Mouse (Mus musculus) right cerebral cortex, adult 18-20 months (tissue): ENCODE measurements around the gene Syn3.
"Not testable (repeated sequence)": the region's sequence is repeated elsewhere in the genome, so short reads cannot be mapped to it uniquely, and the experiment has no call there.

Experiments
- DNase-seq: peaks from one replicate; pipeline ENCODE4 v3.0.0; 2022; ENCODE audit warnings: mixed read lengths

Gene Syn3

GRCm38 (mm10) chr10:86416806-86417205 lies 81.9 kb downstream of the Syn3 start:
- DNase-seq, result no peak

GRCm38 (mm10) chr10:86410868-86411267 lies 87.8 kb downstream of the Syn3 start:
- DNase-seq, result no peak

DNA sequence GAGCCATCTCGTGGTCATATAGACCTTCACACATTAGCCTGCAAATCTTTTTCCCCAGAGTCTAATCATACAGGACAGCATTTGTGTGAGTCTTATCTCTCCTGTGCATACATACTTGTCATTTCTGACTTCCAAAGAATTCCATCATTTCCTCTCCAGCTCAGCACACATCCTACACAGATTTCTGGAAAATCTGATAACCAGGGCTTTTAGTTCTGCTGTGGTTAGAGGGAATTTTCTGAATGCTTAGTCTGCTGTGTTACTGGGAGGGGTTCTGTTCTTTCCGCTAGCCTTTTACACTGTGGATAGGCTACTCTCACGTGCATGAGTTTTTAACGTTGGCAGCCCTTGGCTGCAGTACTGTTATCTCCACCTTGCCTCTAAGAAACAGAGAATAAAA lies 91.7 kb downstream of the Syn3 start:
- DNase-seq, result no peak

DNA sequence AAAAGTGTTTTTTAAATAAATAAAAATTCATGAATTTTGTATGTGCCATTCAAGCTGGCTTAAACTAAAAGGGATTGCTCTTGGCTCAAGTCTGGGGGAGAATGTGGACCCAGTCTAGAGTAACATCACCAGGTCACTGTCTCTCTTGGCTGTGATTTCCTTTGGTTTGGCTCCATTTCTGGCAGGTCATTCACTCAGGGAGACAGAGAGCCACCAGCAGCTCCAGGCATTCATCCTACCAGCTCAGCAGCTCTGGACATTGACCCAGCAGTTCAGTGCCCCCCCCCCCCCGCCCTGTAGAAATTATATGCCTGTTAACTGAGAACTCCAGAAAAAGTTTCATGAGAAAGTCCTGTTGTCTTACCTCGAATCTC lies 100.4 kb downstream of the Syn3 start:
- DNase-seq, result no peak

DNA sequence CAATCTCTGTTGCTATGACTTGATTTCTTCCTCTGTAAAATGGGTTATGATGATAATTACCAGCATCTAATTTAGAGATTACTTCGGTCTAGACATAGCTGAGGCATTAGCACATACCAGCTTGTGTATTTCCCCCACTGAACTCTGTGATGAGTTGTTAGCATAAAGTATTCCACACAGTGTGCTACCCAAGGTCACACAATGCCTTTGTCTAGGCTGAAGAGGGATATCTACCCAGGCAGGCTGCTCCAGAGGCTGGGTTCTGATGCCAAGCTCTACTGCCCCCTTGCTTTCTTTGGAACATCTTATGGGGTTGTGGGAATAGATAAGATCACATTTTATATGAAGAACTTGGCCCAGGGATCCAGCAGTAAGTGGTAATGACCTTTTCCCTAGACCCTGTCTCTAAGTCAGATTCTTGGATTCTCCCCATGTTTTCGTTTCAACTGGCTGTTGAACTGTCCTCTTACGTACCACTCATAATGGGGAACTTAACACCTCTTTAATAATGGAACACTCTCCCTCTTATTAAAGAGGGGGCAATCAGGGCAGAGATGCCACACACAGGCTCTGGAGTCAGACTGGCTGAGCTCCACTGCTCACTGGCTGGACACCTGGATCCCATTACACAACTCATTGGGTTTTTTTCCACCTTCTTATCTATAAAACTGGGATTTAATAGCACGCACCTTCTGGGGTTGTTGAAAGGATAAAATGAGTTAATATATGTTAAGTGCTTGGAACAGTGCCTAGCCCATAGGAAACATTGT lies 100.9 kb downstream of the Syn3 start:
- no peak for DNase-seq

- no peak for DNase-seq
These were observed 106.3 kb downstream of the Syn3 start for GRCm38 (mm10) chr10:86392399-86392798.

DNA sequence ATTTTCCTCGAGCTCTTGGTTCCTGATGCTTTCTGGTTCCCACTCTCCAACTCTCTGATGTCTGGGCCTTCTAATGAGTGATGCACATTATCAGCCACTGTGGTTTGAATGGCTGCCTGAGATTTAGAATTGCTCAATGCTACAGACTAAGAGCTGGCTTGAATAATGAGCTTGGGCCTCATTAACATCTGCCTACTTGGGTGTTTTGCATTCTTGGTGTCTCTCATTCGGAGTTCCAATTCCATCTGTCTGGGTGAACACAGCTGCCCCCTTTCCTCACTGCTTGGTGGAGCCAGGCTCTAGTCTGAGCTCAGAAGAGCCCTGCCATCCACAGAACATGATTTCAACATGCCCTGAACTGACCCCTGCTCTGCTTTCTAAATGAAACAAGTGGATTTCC lies 108.8 kb downstream of the Syn3 start:
- peak; percentile 30 for DNase-seq

- no peak for DNase-seq
These were observed 109.3 kb downstream of the Syn3 start for GRCm38 (mm10) chr10:86389357-86389756.

GRCm38 (mm10) chr10:86388803-86389202 lies 109.9 kb downstream of the Syn3 start:
- peak; percentile 59 for DNase-seq

GRCm38 (mm10) chr10:86387821-86388440 lies 110.8 kb downstream of the Syn3 start:
- peak; percentile 27 for DNase-seq

- no peak for DNase-seq
These were observed 112.5 kb downstream of the Syn3 start for GRCm38 (mm10) chr10:86386232-86386631.

DNA sequence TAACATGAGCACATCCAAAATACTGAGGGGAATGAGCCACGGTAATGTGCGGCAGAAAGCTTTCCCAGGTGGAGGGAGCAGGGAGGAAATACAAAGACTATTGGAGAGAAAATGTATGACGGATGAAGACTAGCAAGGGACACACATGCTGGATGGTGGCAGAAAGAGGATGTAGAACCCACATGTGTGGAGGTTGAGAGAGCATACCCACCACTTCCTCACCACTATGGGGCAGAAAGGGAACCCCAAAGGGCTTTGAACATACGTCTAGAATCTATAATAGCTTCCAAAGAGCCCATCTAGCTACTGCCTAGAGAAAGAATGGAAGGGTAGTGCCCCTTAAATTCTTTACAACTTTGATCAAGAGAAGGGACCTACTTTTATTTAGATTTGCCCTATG lies 113.0 kb downstream of the Syn3 start:
- no peak for DNase-seq

GRCm38 (mm10) chr10:86384655-86385054 lies 114.0 kb downstream of the Syn3 start:
- DNase-seq, result no peak

DNA sequence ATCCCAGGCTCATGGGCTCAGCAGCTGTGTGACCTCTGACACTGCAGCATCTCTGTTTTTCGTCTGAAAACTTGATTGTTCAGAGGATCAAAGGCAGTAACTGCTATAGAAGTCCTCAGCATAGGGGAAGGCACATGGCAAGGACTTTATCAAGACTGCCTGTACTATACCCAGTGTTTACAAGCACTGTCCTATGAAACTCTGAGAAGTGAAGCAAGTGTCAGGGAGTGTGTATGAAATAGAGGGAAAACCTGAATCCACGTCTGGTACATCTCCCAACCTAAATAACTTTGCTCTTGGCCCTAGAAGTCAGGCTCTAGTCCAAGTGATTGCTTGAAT lies 116.8 kb downstream of the Syn3 start:
- no peak for DNase-seq

GRCm38 (mm10) chr10:86381150-86381921 lies 117.4 kb downstream of the Syn3 start:
- DNase-seq, result no peak

- DNase-seq, result no peak
These were observed 118.1 kb downstream of the Syn3 start for GRCm38 (mm10) chr10:86380626-86381025.

DNA sequence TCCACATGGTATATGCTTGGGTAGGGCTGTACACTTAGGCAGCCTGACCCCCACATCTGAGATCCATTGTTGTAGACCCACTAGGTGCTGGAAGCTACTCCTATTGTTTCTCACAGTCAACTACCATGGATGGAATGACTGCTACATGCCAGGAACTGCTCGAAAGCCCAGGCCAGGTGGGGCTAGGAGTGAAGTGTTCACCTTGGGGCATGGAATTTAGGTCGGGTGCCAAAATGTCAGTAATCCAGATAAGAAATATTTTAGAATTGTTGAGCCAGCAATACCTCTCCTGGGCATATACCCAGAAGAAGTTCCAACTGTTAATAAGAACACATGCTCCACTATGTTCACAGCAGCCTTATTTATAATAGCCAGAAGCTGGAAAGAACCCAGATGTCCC lies 119.9 kb downstream of the Syn3 start:
- not testable (repeated sequence) for DNase-seq

DNA sequence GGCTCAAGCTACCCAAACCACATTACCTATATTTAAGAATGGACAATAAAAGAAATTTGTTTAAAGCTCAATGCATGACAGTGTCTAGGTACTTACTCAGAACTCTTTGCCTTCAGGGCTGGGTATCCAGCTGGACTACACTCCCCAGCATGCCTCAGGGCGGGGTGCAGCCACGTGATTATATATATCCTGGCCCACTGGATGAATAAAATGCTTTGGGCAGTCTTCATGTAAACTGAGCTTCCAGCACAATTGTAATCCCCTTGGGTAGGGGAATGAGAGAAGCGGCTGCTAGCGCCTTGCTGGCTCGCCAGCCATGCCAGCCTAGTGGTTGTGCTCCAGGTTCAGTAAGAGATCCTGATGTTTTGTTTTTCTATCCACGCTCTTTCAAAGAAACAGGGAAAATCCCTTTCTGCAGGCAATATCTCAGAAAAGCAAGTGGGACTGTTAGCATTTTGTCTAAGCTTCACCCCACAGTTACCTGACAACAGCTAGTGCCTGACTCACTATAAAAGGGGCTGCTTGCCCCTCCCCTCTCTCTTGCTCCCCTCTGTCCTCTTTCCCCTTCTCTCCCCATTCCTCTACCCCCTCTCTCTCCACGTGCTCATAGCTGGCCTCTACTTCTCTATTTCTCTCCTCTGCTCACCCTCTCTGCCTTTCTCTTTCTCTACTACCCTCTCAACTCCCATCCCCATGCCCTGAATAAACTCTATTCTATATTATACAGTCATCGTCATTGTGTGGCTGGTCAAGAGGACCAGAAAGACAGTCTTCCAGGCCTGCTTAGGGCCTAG lies 122.1 kb downstream of the Syn3 start:
- no peak for DNase-seq

DNA sequence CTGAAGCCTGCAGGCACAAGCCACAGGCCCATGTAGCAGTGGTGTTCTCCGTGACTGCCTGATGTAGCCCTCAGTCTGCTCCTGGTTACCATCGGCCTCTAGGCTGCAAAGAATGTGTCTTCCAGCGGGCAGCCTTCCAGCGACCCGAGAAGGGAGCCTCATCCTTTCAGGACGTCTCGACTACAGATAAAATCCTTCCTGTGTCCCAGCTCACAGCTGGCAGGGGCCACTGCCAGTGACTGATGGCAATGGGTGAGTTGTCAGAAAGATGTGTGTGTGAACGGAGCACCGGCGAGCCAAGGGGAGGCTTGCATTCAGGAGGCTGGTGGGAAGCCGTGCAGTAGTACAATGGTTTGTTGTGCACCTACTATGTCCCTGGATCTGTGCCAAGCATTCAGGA lies 122.8 kb downstream of the Syn3 start:
- DNase-seq, result no peak

GRCm38 (mm10) chr10:86374061-86374460 lies 124.6 kb downstream of the Syn3 start:
- DNase-seq, result no peak

- no peak for DNase-seq
These were observed 127.1 kb downstream of the Syn3 start for GRCm38 (mm10) chr10:86371561-86371960.

- no peak for DNase-seq
These were observed 129.3 kb downstream of the Syn3 start for GRCm38 (mm10) chr10:86369346-86369745.

DNA sequence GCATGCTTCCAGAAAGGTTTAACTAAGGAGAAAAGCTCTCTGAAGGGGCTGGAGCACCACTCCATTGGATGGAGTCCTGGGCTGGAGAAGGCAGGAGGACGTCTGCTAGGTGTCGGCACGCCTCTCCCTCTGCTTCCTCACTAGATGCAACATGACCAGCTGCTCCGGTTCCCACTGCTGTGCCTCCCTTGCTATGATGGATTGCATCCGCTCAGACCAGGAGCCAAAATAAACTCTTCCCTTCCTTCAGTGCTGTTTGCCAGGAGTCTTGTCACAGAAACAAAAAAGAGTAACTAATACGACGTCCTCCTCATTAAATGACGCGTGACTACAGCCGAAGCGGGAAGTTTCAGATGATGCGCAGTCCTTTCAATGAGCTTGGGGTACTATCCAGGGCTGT lies 129.9 kb downstream of the Syn3 start:
- DNase-seq, result no peak
